ENCODE assay signal across 11 mouse cellular contexts in the genomic region with DNA sequence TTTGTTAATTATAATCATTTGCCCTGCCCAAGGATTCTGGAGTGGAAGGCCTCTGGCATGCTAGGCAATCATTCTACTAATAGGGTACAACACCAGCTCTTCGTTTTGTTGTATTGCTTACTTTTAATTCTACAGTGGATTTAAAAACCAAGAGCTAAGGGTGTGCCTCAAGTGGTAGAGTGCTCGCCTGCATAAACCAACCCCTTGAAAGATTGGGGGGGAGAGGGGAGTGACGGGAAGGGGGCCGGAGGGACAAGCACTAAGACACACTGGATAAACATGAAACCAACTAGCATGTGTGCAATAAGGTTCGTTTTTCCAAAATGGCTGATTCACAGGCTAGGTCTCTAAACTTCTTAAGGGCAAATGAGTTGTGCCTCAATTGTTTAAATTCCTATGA. TPM values are rescaled to one million over a fixed set of nuclear protein-coding genes. Genes with fewer than 3 reads are reported as not detected.
A peak's percentile ranks its signal among the peaks of the same experiment; 100 is the strongest.
DNase-seq lines count a peak whose midpoint lies in the region; ATAC-seq and TF ChIP-seq lines count a peak whose summit lies in the region.
"Had no signal": no experiment of that assay in that cellular context is flagged by ENCODE, and none has a peak within 500 bp of the region (broad histone marks: within the 10 kb centered on the region; RNA-seq: fewer than 3 reads in every experiment).

No protein-coding gene starts in this region.

- WGBS in lung, embryonic 14.5 days, result 27% methylated on average over 5 of the region's 5 CpGs
- WGBS in forebrain, embryonic 13.5 days, result 14% methylated on average over 5 of the region's 5 CpGs
- 9% methylated on average over 5 of the region's 5 CpGs for WGBS in intestine, postnatal 0 days
- WGBS in neural tube, embryonic 13.5 days, result 42% methylated on average over 5 of the region's 5 CpGs

- no peak for DNase-seq in lung, embryonic 14.5 days
- DNase-seq in lung, adult 18-20 months, result no peak
- DNase-seq in right cerebral cortex, postnatal 36 days (ENCODE audit: low spot score in 2 of 2), result no peak
- no peak for DNase-seq in cerebellum, postnatal 14 days
- DNase-seq in adrenal gland, adult (ENCODE audit: inconsistent age in 2 of 2, low spot score in 1 of 2), result no peak
- DNase-seq: adrenal gland, adult 8-10 months; cerebellum, adult 8-10 months; lung, postnatal 4 days had no signal

- peaks cover 11% of the 10 kb centered on the region; the same call in 1 of the 2 replicates for H3K4me1 ChIP-seq in lung, embryonic 14.5 days (ENCODE audit: insufficient read depth)
- peaks cover 53% of the 10 kb centered on the region for H3K4me1 ChIP-seq in forebrain, embryonic 13.5 days
- H3K4me1 ChIP-seq in intestine, postnatal 0 days (replicated peaks; ENCODE audit: control insufficient read depth, insufficient read depth, low read length), result 0 out of 2 replicates have a peak, but pooled peaks cover 7% of the 10 kb centered on the region
- peaks cover 51% of the 10 kb centered on the region for H3K4me1 ChIP-seq in neural tube, embryonic 13.5 days (replicated peaks)

- TF ChIP-seq CTCF in lung, embryonic 14.5 days (IDR thresholded peaks at IDR 0.05; ENCODE audit: low read depth), result no peak
- no peak for TF ChIP-seq CTCF in intestine, postnatal 0 days (IDR thresholded peaks at IDR 0.05; ENCODE audit: low read depth)

- H3K27ac ChIP-seq in lung, embryonic 14.5 days (ENCODE audit: low read depth), result no peak overlapping the region
- H3K27ac ChIP-seq in forebrain, embryonic 13.5 days, result no peak overlapping the region
- no peak overlapping the region; the same call in 1 of the 2 replicates for H3K27ac ChIP-seq in intestine, postnatal 0 days (ENCODE audit: low read depth, low read length)
- no peak overlapping the region for H3K27ac ChIP-seq in neural tube, embryonic 13.5 days (replicated peaks)

- no peak for ATAC-seq in lung, embryonic 14.5 days (ENCODE audit: insufficient read depth)
- ATAC-seq in forebrain, embryonic 13.5 days, result no peak
- no peak for ATAC-seq in intestine, postnatal 0 days
- no peak for ATAC-seq in neural tube, embryonic 13.5 days (ENCODE audit: low read depth)

- H3K36me3 ChIP-seq in lung, embryonic 14.5 days (ENCODE audit: insufficient read depth), result peaks cover 6% of the 10 kb centered on the region
- H3K36me3 ChIP-seq in forebrain, embryonic 13.5 days (ENCODE audit: poor library complexity, severe bottlenecking), result peaks cover 15% of the 10 kb centered on the region
- H3K36me3 ChIP-seq in intestine, postnatal 0 days (ENCODE audit: control insufficient read depth, insufficient read depth), result 0 out of 2 replicates have a peak, but pooled peaks cover 1% of the 10 kb centered on the region
- H3K36me3 ChIP-seq in neural tube, embryonic 13.5 days, result peaks cover 2% of the 10 kb centered on the region

- no peaks in the 10 kb centered on the region for H3K9me3 ChIP-seq in lung, embryonic 14.5 days (ENCODE audit: low read depth, low read length)
- no peaks in the 10 kb centered on the region for H3K9me3 ChIP-seq in forebrain, embryonic 13.5 days (replicated peaks)
- no peaks in the 10 kb centered on the region for H3K9me3 ChIP-seq in intestine, postnatal 0 days (ENCODE audit: control insufficient read depth)
- H3K9me3 ChIP-seq in neural tube, embryonic 13.5 days, result no peaks in the 10 kb centered on the region

- no peak overlapping the region for H3K4me3 ChIP-seq in lung, embryonic 14.5 days (ENCODE audit: low read depth, low read length)
- H3K4me3 ChIP-seq in forebrain, embryonic 13.5 days, result peak overlapping the region; percentile 24
- H3K4me3 ChIP-seq in intestine, postnatal 0 days (ENCODE audit: low read depth, low read length), result no peak overlapping the region
- no peak overlapping the region for H3K4me3 ChIP-seq in neural tube, embryonic 13.5 days

- peak overlapping the region; percentile 51 for H3K4me2 ChIP-seq in lung, embryonic 14.5 days
- peak overlapping the region; percentile 59 for H3K4me2 ChIP-seq in forebrain, embryonic 13.5 days
- peak overlapping the region; percentile 86 for H3K4me2 ChIP-seq in intestine, postnatal 0 days (replicated peaks; ENCODE audit: low read depth)
- peak overlapping the region; percentile 49 for H3K4me2 ChIP-seq in neural tube, embryonic 13.5 days

- no peaks in the 10 kb centered on the region for H3K27me3 ChIP-seq in lung, embryonic 14.5 days (ENCODE audit: insufficient read depth, low read length)
- no peaks in the 10 kb centered on the region for H3K27me3 ChIP-seq in forebrain, embryonic 13.5 days
- no peaks in the 10 kb centered on the region for H3K27me3 ChIP-seq in intestine, postnatal 0 days (replicated peaks; ENCODE audit: control insufficient read depth, insufficient read depth, low read length)
- H3K27me3 ChIP-seq in neural tube, embryonic 13.5 days, result no peaks in the 10 kb centered on the region

- H3K9ac ChIP-seq in lung, embryonic 14.5 days, result no peak overlapping the region
- peak overlapping the region; percentile 43; the same call in 1 of the 2 replicates for H3K9ac ChIP-seq in forebrain, embryonic 13.5 days
- no peak overlapping the region for H3K9ac ChIP-seq in intestine, postnatal 0 days (ENCODE audit: low read depth, low read length)
- H3K9ac ChIP-seq in neural tube, embryonic 13.5 days, result 0 out of 2 replicates have a peak overlapping the region, but pooled peaks have one; percentile 9

RNA-seq across cellular contexts. Expression of a gene that starts 3.2 kb away (rescaled TPM):
- 62.4 and 67.5 TPM in 2 replicates for polyA plus RNA-seq in lung, embryonic 14.5 days (2014; fragmentation: Nextera tagmentation; extraction: Ambion mirVana)
- polyA plus RNA-seq in forebrain, embryonic 13.5 days (2015; fragmentation: Nextera tagmentation; extraction: Ambion mirVana), result 55.2 and 56.9 TPM in 2 replicates
- 54.7 and 56.3 TPM in 2 replicates for polyA plus RNA-seq in intestine, postnatal 0 days (2015; fragmentation: Nextera tagmentation; extraction: Ambion mirVana)
- polyA plus RNA-seq in neural tube, embryonic 13.5 days (2015; fragmentation: Nextera tagmentation; extraction: Ambion mirVana), result 40.9 and 47.2 TPM in 2 replicates

RNA-seq across cellular contexts. Expression of a gene that starts 52.2 kb away (rescaled TPM):
- polyA plus RNA-seq in lung, embryonic 14.5 days (2014; fragmentation: Nextera tagmentation; extraction: Ambion mirVana), result 47.8 and 51.6 TPM in 2 replicates
- 164 and 177 TPM in 2 replicates for polyA plus RNA-seq in forebrain, embryonic 13.5 days (2015; fragmentation: Nextera tagmentation; extraction: Ambion mirVana)
- polyA plus RNA-seq in intestine, postnatal 0 days (2015; fragmentation: Nextera tagmentation; extraction: Ambion mirVana), result 30.2 and 30.5 TPM in 2 replicates
- 140 and 154 TPM in 2 replicates for polyA plus RNA-seq in neural tube, embryonic 13.5 days (2015; fragmentation: Nextera tagmentation; extraction: Ambion mirVana)

Comparison
In these comparisons a context has a peak if more than half of its experiments do, and no peak if none do; other contexts are left out.
1. H3K9ac ChIP-seq: peak in forebrain, embryonic 13.5 days (single experiment) and neural tube, embryonic 13.5 days (single experiment); none in lung, embryonic 14.5 days (single experiment) and intestine, postnatal 0 days (single experiment).
2. Peak in every context shown above with its lines, with median percentiles within 50 percentile points of each other: H3K4me2 ChIP-seq.